Mouse (Mus musculus): Measurements from ENCODE around the gene Inpp4b.

The Inpp4b gene

DNA sequence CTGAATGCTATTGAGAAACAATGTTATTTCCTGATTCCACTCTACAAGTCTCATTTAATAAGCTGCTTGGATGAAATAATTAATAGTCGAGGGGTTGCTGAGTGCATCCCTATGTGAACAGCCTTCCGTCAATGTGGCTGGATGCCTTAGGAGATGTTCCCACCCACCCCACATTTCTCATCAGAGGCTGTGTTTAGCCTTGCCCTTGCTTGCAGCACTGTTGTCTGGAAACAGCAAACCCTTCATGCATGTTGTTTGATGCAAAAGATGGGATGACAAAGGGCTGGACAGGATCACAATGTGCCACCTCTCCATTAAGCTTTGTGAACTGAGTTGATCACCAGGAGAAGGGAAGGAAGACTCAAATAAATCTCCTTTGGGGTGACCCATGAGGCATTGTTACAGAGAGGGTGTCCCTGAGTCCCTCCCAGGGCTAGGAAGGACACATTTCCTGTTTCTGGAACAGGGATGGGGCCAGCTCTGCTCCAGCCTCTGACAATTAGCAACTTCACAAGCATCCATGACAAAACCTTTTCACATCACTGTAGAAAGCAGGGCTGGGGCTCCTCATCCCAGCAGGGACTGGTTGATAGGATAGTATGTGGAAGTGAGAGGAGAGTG lies 239.6 kb downstream of the Inpp4b start:
- no peak for DNase-seq (ENCODE audit: low read depth)

- no peak for DNase-seq (ENCODE audit: low read depth)
Observed at GRCm38 (mm10) chr8:81582906-81583305, 240.6 kb downstream of the Inpp4b start.

DNA sequence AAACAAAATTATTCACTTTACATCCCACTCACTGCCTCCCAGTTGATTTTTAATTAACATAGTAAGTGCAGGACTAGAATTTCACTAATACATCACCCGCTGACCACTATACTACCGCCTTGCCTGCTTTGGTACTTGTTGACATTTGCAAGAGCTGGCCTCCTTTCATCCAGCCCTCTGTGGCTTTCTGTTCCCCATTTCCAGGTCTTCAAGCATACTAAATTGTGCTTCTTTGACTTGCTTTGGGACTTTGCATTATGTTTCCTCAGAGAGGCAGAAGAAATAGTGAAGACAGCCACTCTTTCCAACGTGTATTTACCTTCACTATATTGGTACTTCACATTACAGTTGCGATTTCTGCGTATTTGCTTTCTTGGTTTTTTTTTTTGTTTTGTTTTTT lies 244.4 kb downstream of the Inpp4b start:
- DNase-seq (ENCODE audit: low read depth), result no peak

DNA sequence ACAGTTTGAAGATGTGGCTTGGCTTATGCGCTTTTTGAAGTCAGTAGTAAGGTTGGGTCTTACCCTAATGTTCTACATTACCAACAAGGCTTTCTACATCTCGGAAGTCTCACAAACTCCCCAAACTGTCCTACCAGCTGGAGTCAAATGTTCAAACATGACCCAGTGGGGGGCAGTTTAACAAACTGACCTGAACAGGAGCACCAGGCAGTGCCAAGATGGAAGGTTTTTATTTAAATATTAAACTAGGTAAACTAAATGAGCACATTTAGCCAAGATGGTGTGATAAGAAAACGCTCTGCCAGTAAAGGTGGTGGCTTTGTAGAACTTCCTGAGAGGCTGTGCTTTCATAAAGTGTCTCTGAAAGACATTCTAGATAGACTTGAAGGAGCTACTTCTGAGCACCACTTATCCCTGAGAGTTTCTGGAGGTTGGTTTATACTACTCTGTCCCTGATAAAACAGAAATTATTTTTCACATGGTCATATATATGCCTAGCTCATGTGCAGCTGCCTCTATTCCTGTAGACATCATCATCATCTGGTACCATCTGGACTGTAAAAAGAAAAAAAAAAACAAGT lies 251.9 kb downstream of the Inpp4b start:
- DNase-seq (ENCODE audit: low read depth), result peak; percentile 39

- DNase-seq (ENCODE audit: low read depth), result no peak
Observed at GRCm38 (mm10) chr8:81599209-81599608, 256.9 kb downstream of the Inpp4b start.

DNA sequence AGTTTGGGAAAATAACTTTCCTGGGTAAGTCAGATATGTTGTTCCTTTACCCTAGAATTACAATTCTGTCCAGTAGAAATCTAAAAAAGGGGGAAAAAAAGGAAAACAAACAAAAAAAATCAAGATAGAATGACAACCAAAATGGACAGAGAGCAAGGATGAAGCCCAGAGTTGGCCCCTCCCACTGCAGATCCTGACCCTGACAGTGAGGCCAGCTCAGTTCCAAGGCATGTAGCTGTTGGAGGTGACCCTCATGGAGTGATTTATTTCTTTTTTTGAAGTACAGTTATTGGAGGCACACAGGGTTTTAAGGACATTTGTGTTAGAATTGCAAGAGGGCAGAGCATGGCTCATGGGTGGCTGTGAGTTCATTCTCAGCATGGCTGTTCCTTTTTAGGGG lies 258.8 kb downstream of the Inpp4b start:
- no peak for DNase-seq (ENCODE audit: low read depth)

DNA sequence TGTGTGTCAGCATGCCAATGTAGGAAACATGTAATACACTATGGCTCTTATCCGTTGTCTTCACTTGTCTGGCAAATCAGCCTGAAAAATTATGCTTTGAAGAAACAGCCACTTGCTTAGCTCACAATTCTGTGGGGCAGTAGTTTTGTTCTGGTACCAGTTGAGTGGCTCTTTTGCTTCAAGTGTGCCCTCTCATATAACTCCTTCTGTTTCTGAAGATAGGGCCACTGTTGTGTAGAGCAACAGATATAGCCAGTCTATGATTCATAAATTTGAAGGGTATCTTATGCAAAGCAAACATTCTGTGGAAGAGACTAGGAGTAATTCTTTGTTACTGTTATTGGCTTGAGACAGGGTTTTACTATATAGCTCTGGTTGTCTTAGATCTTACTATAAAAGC lies 265.7 kb downstream of the Inpp4b start:
- DNase-seq (ENCODE audit: low read depth), result no peak

DNA sequence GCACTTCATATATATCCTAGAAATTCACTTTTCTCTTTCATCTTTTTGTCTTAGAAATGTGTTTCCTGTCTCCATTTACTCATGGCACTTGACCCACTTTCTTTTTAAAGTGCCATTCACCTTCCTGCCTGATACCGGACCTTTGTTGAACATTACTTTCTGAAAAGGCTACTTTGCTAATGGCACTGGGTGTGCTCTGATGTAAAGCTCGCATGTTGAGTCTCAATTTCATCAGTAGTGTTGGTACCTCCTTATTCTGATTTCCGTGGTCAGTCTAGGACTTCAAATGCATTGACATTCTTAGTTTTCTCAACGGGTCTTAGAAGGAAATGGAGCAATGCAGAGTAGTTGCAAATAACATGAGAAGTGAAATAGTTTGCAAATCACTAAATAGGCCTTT lies 266.7 kb downstream of the Inpp4b start:
- DNase-seq (ENCODE audit: low read depth), result peak; percentile 42

DNA sequence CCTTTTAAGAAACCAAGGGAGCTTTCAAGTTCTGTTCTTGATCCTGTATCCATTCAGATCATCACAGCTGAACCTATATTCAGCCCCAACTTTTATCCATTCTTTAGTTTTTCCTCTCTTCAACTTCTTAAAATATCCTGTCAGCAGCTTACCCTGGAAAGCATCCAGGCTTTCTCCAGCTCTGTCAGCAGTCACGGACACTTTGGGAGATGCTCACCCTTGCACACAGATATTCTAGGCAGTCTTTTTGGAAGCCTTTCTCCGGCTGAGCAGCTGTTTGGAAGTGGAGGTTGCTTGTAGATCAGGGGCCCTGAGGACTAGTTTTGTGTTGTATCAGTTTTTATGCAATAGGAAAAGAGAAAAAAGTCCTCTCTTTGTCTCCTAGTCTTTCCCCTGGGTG lies 270.3 kb downstream of the Inpp4b start:
- no peak for DNase-seq (ENCODE audit: low read depth)

- DNase-seq (ENCODE audit: low read depth), result peak; percentile 32
Observed at GRCm38 (mm10) chr8:81614135-81614534, 271.8 kb downstream of the Inpp4b start.

- DNase-seq (ENCODE audit: low read depth), result peak; percentile 19
Observed at GRCm38 (mm10) chr8:81614605-81615004, 272.2 kb downstream of the Inpp4b start.

DNA sequence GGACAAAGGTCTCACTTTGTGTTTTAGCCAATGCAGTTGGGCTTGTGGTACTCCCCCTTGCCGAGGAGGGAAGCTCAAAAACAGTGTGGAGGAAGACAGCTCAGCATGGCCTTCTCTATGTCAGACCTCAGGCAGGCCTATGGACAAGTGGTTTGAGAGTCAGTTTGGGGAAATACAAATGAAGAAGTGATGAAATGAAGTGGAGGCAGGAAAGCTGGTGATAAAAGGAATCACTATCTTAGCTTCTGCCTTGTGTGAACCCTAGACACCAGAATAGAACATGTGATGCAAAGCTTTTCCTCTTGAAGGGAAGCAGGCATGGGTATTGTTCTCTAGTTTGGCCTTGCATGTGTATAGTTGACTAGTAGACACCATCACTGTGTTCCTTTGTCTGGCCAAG lies 273.2 kb downstream of the Inpp4b start:
- DNase-seq (ENCODE audit: low read depth), result peak; percentile 20

- DNase-seq (ENCODE audit: low read depth), result peak; percentile 56
Observed at GRCm38 (mm10) chr8:81618918-81619317, 276.6 kb downstream of the Inpp4b start.

DNA sequence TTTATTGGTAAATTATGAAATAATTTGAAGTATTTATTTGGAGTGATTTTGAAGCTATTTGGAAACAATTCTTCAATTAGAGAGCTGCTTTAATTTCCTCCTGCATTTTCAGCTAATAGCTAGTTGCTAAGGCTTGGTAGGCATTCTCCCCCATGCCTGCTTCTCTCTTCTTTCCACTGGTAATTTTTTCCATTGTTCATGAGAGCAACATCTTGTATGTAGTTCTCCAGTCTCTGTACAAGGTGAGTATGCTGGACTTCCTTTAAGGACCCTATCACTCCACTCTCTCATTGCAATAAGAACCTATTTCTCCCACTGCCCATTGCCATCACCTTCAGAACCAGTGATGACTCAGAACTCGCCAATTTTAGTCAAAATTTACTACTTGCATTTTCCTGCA lies 292.7 kb downstream of the Inpp4b start:
- no peak for DNase-seq (ENCODE audit: low read depth)

DNA sequence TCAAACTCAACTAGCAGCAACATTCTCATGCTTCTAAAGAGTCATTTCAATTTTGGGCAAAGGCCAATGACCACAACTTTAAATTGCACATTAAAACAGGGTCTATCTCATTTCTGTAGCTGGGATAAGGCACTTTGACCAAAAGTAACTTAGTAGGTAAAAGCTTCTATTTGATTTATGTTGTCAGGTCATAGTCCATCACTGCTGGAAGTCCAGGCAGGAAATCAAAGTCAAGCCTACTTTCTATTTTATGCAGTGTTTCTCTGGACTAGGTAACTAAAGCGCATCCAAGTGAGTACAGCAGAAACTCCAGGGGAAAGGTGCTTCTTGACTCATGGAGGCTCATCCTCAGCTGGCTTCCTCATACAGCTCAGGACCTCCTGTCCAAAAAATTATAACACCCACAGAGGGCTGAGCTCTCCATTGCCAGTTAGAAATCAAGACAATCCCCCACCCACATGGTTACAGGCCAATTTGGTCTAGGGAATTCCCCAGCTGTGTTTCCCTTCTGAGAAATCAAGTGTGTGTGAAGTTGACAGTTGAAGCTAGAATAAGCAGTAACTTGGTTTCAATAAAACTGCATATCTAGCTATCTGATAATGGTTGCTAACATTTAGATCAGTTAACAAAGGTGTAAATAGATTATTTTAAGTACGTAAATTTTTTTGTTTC lies 293.7 kb downstream of the Inpp4b start:
- DNase-seq (ENCODE audit: low read depth), result peak; percentile 86

DNA sequence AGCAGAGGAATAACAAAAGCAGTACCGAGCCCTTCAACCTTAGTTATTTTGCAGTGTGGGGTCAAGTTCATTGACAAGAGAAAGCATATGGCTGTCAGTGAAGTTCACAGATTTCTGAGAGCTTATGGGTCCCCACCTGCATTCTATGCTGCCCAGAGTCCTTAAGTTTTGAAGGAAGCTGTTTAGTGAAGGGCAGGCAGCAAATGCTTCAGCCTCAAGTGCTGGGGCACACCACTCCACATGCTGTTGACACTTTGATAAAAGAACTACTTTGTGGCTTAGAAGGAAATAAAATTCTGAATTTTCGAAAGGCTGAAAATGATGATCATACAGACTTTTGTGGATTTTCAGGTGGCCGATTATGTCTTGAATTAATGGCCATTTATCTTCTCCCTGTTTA lies 296.1 kb downstream of the Inpp4b start:
- DNase-seq (ENCODE audit: low read depth), result no peak

GRCm38 (mm10) chr8:81639820-81640219 lies 297.5 kb downstream of the Inpp4b start:
- DNase-seq (ENCODE audit: low read depth), result no peak

- no peak for DNase-seq (ENCODE audit: low read depth)
Observed at GRCm38 (mm10) chr8:81643030-81643429, 300.7 kb downstream of the Inpp4b start.

GRCm38 (mm10) chr8:81692167-81692566 lies 349.8 kb downstream of the Inpp4b start:
- peak; percentile 55 for DNase-seq (ENCODE audit: low read depth)

- no peak for DNase-seq (ENCODE audit: low read depth)
Observed at GRCm38 (mm10) chr8:81694893-81695292, 352.5 kb downstream of the Inpp4b start.

GRCm38 (mm10) chr8:81702038-81702437 lies 359.7 kb downstream of the Inpp4b start:
- DNase-seq (ENCODE audit: low read depth), result peak; percentile 82

GRCm38 (mm10) chr8:81703571-81704365 lies 361.4 kb downstream of the Inpp4b start:
- DNase-seq (ENCODE audit: low read depth), result peak; percentile 73

DNA sequence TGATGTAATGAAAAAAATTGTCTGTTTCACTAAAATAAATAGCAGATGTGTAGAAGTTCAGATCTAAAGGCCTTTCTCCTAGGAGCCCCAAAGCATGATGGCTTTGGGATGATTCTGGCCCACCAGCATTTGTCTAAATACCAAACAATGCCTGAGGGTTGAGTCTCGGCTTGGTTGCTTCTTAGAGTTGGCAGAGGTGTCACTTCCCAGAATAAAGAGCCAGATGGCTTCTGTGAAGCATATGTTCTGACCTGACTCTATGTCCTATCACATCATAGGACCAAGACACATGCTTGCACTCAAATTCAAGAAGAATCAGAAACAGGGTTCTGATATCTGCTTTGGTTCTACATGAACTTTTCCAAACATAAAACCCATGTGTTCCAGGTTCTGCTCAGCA lies 365.1 kb downstream of the Inpp4b start:
- no peak for DNase-seq (ENCODE audit: low read depth)

All from induced T-regulatory cell, adult 2 months (primary cell).